Mouse (Mus musculus): ENCODE data around the gene Pla2g2c. TPM values are rescaled to one million over a fixed set of nuclear protein-coding genes. Genes with fewer than 3 reads are reported as not detected.

Pla2g2c gene
- polyA plus RNA-seq, 1 experiment: not detected

- peaks cover 9% of the 10 kb centered on the region for H3K27me3 ChIP-seq (ENCODE audit: control insufficient read depth, insufficient read depth, insufficient read length)
- TF ChIP-seq SRF (IDR thresholded peaks at IDR 0.05; ENCODE audit: control insufficient read depth, insufficient read length, low read depth) (no peak), POLR2A (IDR thresholded peaks at IDR 0.05; ENCODE audit: insufficient read length, low read depth) (no peak), USF1 (IDR thresholded peaks at IDR 0.05; ENCODE audit: low read depth) (no peak), MYOD1 (IDR thresholded peaks at IDR 0.05; ENCODE audit: control insufficient read depth in 1 of 3, insufficient read length in 2 of 3, low read depth in 2 of 3) (no peak)
- H3K79me2 ChIP-seq (ENCODE audit: control insufficient read depth, insufficient read depth): no peaks in the 10 kb centered on the region
- no peak overlapping the region for H3K4me3 ChIP-seq
- no peak overlapping the region for H3K4me2 ChIP-seq (ENCODE audit: low read depth)
- H3K36me3 ChIP-seq (ENCODE audit: control insufficient read depth, insufficient read depth): no peaks in the 10 kb centered on the region
- H3ac ChIP-seq (ENCODE audit: control insufficient read depth, insufficient read length): no peak overlapping the region
Measured at GRCm38 (mm10) chr4:138786141-138786540, 61.5 kb downstream of the Pla2g2c start.

DNA sequence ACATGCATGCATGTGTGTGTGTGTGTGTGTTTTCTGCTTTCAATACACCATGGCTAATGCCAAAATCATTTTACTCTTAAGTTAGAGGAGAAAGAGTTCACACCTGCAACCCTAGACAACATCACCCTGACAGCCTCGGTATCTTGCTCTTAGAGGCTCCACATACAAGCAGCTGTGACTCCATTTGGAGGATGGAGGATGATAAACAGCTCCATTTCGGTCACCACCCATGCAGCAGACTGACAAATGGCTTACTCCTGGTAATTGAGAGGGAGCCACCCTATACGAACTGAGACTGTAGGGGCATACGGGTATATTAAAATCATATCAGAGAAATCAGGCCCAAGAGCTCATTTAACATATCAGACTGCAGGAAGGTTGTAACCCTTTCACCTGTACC lies 63.8 kb downstream of the Pla2g2c start:
- TF ChIP-seq POLR2AphosphoS2 (IDR thresholded peaks at IDR 0.05; ENCODE audit: insufficient read length, low read depth): no peak
- no peak for TF ChIP-seq CEBPB (IDR thresholded peaks at IDR 0.05; ENCODE audit: insufficient read depth, poor library complexity, severe bottlenecking)
- TF ChIP-seq TCF3 (IDR thresholded peaks at IDR 0.05; ENCODE audit: insufficient read length, low read depth): no peak
- TF ChIP-seq USF1 (IDR thresholded peaks at IDR 0.05; ENCODE audit: low read depth): no peak
- TF ChIP-seq SRF (IDR thresholded peaks at IDR 0.05; ENCODE audit: control insufficient read depth, insufficient read length, low read depth): no peak
- Histone ChIP-seq H3K4me3 (no peak overlapping the region), H3K36me3 (ENCODE audit: control insufficient read depth, insufficient read depth) (no peaks in the 10 kb centered on the region)

DNA sequence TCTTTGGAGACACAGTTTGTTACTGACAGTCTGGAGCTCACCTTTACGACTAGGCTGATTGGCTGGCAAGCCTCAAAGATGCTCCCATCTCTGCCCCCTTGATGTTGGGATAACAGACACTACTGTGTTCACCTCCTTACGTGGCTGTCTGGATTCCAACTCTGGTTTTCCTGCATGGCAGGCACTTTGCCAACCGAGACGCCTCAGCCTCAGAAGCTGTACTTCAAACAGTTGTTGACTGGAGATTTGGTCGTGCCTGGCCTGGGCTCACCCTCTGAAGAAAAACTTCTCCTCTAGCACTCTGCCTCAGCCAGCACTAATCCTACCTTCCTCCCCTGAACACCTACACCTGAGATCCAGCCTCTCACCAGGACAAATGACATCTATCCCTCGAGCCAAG lies 66.9 kb downstream of the Pla2g2c start:
- TF ChIP-seq CEBPB (IDR thresholded peaks at IDR 0.05; ENCODE audit: insufficient read depth, poor library complexity, severe bottlenecking) (no peak), SRF (IDR thresholded peaks at IDR 0.05; ENCODE audit: control insufficient read depth, insufficient read length, low read depth) (no peak), TCF3 (IDR thresholded peaks at IDR 0.05; ENCODE audit: insufficient read length, low read depth) (no peak), POLR2A (IDR thresholded peaks at IDR 0.05; ENCODE audit: insufficient read length, low read depth) (no peak), MYOD1 (IDR thresholded peaks at IDR 0.05; ENCODE audit: control insufficient read depth in 1 of 3, insufficient read length in 2 of 3, low read depth in 2 of 3) (no peak)
- Histone ChIP-seq H3K27me3 (ENCODE audit: control insufficient read depth, insufficient read depth, insufficient read length) (no peaks in the 10 kb centered on the region), H3K4me3 (no peak overlapping the region), H3K79me2 (ENCODE audit: control insufficient read depth, insufficient read depth) (no peaks in the 10 kb centered on the region), H3ac (ENCODE audit: control insufficient read depth, insufficient read length) (no peak overlapping the region), H3K36me3 (ENCODE audit: control insufficient read depth, insufficient read depth) (no peaks in the 10 kb centered on the region), H3K4me2 (ENCODE audit: low read depth) (no peak overlapping the region)

More for the DNA sequence above, 63.8 kb downstream of the Pla2g2c start:
- Histone ChIP-seq H3K27me3 (ENCODE audit: control insufficient read depth, insufficient read depth, insufficient read length) (peaks cover 4% of the 10 kb centered on the region), H3K79me2 (ENCODE audit: control insufficient read depth, insufficient read depth) (no peaks in the 10 kb centered on the region), H3K4me2 (ENCODE audit: low read depth) (no peak overlapping the region), H3ac (ENCODE audit: control insufficient read depth, insufficient read length) (no peak overlapping the region)

- no peak overlapping the region for H3K4me2 ChIP-seq (ENCODE audit: low read depth)
- H3ac ChIP-seq (ENCODE audit: control insufficient read depth, insufficient read length): no peak overlapping the region
- no peaks in the 10 kb centered on the region for H3K36me3 ChIP-seq (ENCODE audit: control insufficient read depth, insufficient read depth)
- TF ChIP-seq SRF (IDR thresholded peaks at IDR 0.05; ENCODE audit: control insufficient read depth, insufficient read length, low read depth): no peak
- TF ChIP-seq POLR2AphosphoS2 (IDR thresholded peaks at IDR 0.05; ENCODE audit: insufficient read length, low read depth): no peak
- TF ChIP-seq MYOG (IDR thresholded peaks at IDR 0.05; ENCODE audit: control insufficient read depth in 1 of 3, insufficient read depth in 1 of 3, insufficient read length in 2 of 3, low read depth in 2 of 3): no peak
- TF ChIP-seq TCF12 (IDR thresholded peaks at IDR 0.05; ENCODE audit: insufficient read depth, poor library complexity, severe bottlenecking): no peak
- TF ChIP-seq TCF3 (IDR thresholded peaks at IDR 0.05; ENCODE audit: insufficient read length, low read depth): no peak
- no peak for TF ChIP-seq USF1 (IDR thresholded peaks at IDR 0.05; ENCODE audit: low read depth)
- TF ChIP-seq MYOD1 (IDR thresholded peaks at IDR 0.05; ENCODE audit: control insufficient read depth in 1 of 3, insufficient read length in 2 of 3, low read depth in 2 of 3): no peak
- TF ChIP-seq E2F4 (IDR thresholded peaks at IDR 0.05; ENCODE audit: insufficient read depth): no peak
- no peak for TF ChIP-seq CEBPB (IDR thresholded peaks at IDR 0.05; ENCODE audit: insufficient read depth, poor library complexity, severe bottlenecking)
- no peaks in the 10 kb centered on the region for H3K27me3 ChIP-seq (ENCODE audit: control insufficient read depth, insufficient read depth, insufficient read length)
- H3K4me3 ChIP-seq: no peak overlapping the region
- H3K79me2 ChIP-seq (ENCODE audit: control insufficient read depth, insufficient read depth): no peaks in the 10 kb centered on the region
Measured at GRCm38 (mm10) chr4:138792599-138792998, 68.0 kb downstream of the Pla2g2c start.

GRCm38 (mm10) chr4:138793276-138793675 lies 68.7 kb downstream of the Pla2g2c start:
- H3K27me3 ChIP-seq (ENCODE audit: control insufficient read depth, insufficient read depth, insufficient read length): no peaks in the 10 kb centered on the region
- no peaks in the 10 kb centered on the region for H3K36me3 ChIP-seq (ENCODE audit: control insufficient read depth, insufficient read depth)
- H3K79me2 ChIP-seq (ENCODE audit: control insufficient read depth, insufficient read depth): no peaks in the 10 kb centered on the region
- H3ac ChIP-seq (ENCODE audit: control insufficient read depth, insufficient read length): no peak overlapping the region
- no peak overlapping the region for H3K4me3 ChIP-seq
- H3K4me2 ChIP-seq (ENCODE audit: low read depth): no peak overlapping the region
- TF ChIP-seq TCF3 (IDR thresholded peaks at IDR 0.05; ENCODE audit: insufficient read length, low read depth) (no peak), E2F4 (IDR thresholded peaks at IDR 0.05; ENCODE audit: insufficient read depth) (no peak), POLR2AphosphoS2 (IDR thresholded peaks at IDR 0.05; ENCODE audit: insufficient read length, low read depth) (no peak), REST (IDR thresholded peaks at IDR 0.05; ENCODE audit: insufficient read depth, insufficient read length) (no peak), POLR2A (IDR thresholded peaks at IDR 0.05; ENCODE audit: insufficient read length, low read depth) (no peak)

GRCm38 (mm10) chr4:138794344-138794743 lies 69.8 kb downstream of the Pla2g2c start:
- TF ChIP-seq MYOG (IDR thresholded peaks at IDR 0.05; ENCODE audit: control insufficient read depth in 1 of 3, insufficient read depth in 1 of 3, insufficient read length in 2 of 3, low read depth in 2 of 3) (no peak), REST (IDR thresholded peaks at IDR 0.05; ENCODE audit: insufficient read depth, insufficient read length) (no peak), USF1 (IDR thresholded peaks at IDR 0.05; ENCODE audit: low read depth) (no peak), TCF12 (IDR thresholded peaks at IDR 0.05; ENCODE audit: insufficient read depth, poor library complexity, severe bottlenecking) (no peak), SRF (IDR thresholded peaks at IDR 0.05; ENCODE audit: control insufficient read depth, insufficient read length, low read depth) (no peak), MYOD1 (IDR thresholded peaks at IDR 0.05; ENCODE audit: control insufficient read depth in 1 of 3, insufficient read length in 2 of 3, low read depth in 2 of 3) (no peak), MAX (IDR thresholded peaks at IDR 0.05; ENCODE audit: low read depth) (no peak), POLR2AphosphoS2 (IDR thresholded peaks at IDR 0.05; ENCODE audit: insufficient read length, low read depth) (no peak), TCF3 (IDR thresholded peaks at IDR 0.05; ENCODE audit: insufficient read length, low read depth) (no peak), E2F4 (IDR thresholded peaks at IDR 0.05; ENCODE audit: insufficient read depth) (no peak), CEBPB (IDR thresholded peaks at IDR 0.05; ENCODE audit: insufficient read depth, poor library complexity, severe bottlenecking) (no peak), POLR2A (IDR thresholded peaks at IDR 0.05; ENCODE audit: insufficient read length, low read depth) (no peak)
- Histone ChIP-seq H3K36me3 (ENCODE audit: control insufficient read depth, insufficient read depth) (no peaks in the 10 kb centered on the region), H3K4me3 (no peak overlapping the region), H3ac (ENCODE audit: control insufficient read depth, insufficient read length) (no peak overlapping the region), H3K79me2 (ENCODE audit: control insufficient read depth, insufficient read depth) (no peaks in the 10 kb centered on the region), H3K4me2 (ENCODE audit: low read depth) (no peak overlapping the region), H3K27me3 (ENCODE audit: control insufficient read depth, insufficient read depth, insufficient read length) (no peaks in the 10 kb centered on the region)
